Mouse (Mus musculus) cerebellum, adult (tissue): ENCODE data around the gene Ovgp1.
"Not testable (repeated sequence)": the region's sequence is repeated elsewhere in the genome, so short reads cannot be mapped to it uniquely, and the experiment has no call there.

Experiments
- ATAC-seq: cut with Nextera tagmentation; 2 replicates; pipeline ENCODE4 v1.9.2; 2017; ENCODE audit warnings: mild to moderate bottlenecking, moderate library complexity, mixed read lengths; ENCODE audit not compliant: insufficient number of reproducible peaks, low FRiP score, low TSS enrichment

Ovgp1 gene

GRCm38 (mm10) chr3:105991653-105992283 lies 18.3 kb downstream of the Ovgp1 start:
- 0 out of 2 replicates have a peak, but pooled peaks have one; percentile 20 for ATAC-seq

DNA sequence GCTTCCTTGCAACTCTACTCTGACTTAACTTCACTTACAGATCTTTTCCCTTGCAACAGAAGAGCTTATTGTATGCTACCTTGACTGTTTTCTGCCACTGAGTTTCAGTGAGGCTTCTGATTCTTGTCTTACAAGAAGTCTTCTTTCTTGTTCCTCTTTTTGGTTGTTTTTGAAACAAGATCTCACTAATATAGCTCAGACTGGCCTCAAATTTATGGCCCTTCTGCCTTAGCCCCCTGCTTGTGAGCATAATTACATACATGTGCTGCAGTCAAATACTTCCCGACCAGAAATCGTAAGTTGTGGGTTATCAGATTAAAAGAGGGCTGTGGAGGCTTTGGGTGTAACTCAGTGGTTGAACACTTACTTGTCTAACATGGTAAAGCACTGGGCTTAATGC lies 21.2 kb downstream of the Ovgp1 start:
- ATAC-seq, result no peak

GRCm38 (mm10) chr3:106000707-106001375 lies 27.3 kb downstream of the Ovgp1 start:
- ATAC-seq, result no peak

- peak; percentile 72 for ATAC-seq
Observed at GRCm38 (mm10) chr3:106001416-106002370, 28.2 kb downstream of the Ovgp1 start.

DNA sequence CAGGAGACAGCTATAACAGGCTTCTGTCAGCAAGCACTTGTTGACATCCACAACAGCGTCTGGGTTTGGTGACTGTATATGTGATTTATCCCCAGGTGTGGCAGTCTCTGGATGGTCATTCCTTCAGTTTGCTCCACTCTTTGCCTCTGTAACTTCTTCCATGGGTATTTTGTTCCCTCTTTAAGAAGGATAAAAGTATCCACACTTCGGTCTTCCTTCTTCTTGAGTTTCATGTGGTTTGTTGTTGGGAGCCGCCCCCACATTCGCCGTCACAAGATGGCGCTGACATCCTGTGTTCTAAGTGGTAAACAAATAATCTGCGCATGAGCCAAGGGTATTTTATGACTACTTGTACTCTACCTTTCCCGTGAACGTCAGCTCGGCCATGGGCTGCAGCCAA lies 29.8 kb downstream of the Ovgp1 start:
- not testable (repeated sequence) for ATAC-seq

DNA sequence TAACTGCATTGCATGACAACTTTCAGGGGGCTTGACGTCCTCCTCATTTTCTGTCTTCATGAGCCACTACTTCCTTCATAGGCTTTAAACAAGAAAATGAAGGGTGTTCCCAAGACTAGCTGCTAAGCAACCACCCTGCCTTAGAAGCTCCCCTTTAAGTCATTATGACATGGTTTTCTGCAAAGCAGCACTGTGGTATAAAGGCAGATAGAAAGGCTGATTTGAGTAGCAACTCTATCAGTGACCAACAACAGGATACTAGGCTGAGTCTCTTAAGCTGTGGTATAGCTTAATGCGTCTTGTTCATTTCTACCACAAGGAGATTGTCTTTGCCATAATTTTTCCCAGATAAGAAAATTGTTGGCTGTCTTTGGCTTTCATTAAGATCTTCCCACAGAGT lies 41.0 kb downstream of the Ovgp1 start, which contains the start of gene Pifo:
Gene Pifo, minus strand, starts transcription at position 101 of the 400 bp plus-strand sequence.
- ATAC-seq, result no peak

GRCm38 (mm10) chr3:106021840-106022239 lies 48.3 kb downstream of the Ovgp1 start:
- ATAC-seq, result peak; percentile 66; the same call in 1 of the 2 replicates

DNA sequence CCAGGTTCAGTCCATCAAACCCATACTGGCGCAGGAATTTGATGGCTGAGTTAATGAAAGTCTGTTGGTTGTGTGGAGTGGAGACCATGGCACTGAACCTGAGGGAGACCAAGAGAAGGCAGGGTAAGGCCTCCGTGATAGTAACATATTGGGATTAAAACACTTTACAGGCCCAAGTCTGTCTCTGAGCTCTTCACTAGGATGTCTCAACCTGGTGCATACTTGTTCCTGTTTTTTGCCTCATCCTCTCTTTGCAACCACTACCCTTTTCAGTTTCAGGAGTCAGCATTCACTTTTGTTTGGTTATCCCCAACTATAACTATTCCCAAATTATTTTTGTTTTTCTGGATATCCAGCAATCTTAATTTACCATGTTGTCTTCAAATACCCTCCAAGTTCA lies 50.6 kb downstream of the Ovgp1 start:
- no peak for ATAC-seq

- ATAC-seq, result peak; percentile 96
Observed at GRCm38 (mm10) chr3:106032781-106033180, 59.3 kb downstream of the Ovgp1 start, which contains the start of gene Chil5. Gene Chil5 (minus strand): TSS chr3:106032814.
